Mouse (Mus musculus): ENCODE measurements at regions not wholly inside any gene's neighbourhood (a gene's known extent, or its start where the extent isn't known, plus 50 kb on each side); places are given as distances from the start of the nearest gene placed in this dataset.
A peak's percentile ranks its signal among the peaks of the same experiment; 100 is the strongest.

DNA sequence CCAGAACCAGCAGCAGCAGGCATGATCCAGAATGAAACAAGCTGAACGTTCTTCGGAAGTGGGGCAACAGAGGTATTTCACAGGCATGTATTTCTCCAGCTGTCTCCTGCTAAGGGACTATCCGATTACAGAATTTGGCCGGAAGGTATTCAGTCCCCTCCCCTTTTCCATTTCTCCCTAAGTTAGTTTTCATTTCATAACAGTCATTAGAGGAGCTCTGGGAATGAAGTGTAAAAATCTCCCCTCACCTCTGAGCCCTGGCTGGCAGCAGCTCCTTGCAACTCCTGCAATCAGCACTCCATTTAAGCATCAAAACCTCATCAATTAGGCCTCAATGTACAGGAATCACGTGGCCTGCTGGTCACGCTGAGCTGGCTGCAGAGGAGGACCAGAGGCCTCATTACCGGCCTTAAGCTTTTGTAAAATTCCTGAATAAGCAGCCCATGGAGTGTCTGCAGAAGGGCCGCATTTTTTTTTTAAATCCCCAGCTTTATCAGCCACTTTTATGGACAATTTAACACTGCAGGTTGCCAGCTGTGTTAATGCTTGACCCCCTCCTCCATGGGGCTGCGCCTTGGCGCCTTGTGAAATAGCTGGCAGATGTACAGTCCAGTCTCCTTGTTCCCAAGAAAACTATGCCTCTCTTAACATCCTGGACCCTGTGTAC is 456.1 kb upstream of the Kirrel3 start:
- peak; percentile 63 for ATAC-seq

DNA sequence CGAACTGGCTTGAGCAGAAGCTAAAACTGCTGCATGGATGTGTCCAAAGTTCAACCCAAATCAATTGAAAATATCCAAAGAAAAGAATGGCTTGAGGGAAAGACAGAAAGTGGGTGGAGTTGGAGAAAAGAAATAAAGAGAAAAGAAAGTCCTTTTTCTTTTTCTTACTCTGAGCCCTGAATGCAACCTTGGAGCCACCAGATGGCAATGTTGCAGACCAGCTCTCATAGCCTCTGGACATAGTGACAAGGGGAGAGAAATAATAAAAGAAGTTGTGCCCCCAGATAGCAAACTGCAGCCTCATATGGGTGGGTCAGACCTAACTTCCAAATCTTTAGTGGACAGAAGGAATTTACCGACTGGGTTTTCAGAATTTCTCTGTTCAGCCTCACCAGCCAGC is 431.3 kb upstream of the Kirrel3 start:
- 70% methylated on average over 2 of the region's 2 CpGs for WGBS
- no peaks in the 10 kb centered on the region for H3K4me1 ChIP-seq (ENCODE audit: control insufficient read depth, insufficient read depth, low read depth, low read length)
- no peaks in the 10 kb centered on the region for H3K9me3 ChIP-seq (ENCODE audit: control insufficient read depth, low read length)
- no peak overlapping the region for H3K9ac ChIP-seq (ENCODE audit: low read depth, low read length)
- no peak for ATAC-seq
- H3K36me3 ChIP-seq (ENCODE audit: control insufficient read depth, insufficient read depth, low read length), result no peaks in the 10 kb centered on the region
- no peak overlapping the region for H3K4me3 ChIP-seq (ENCODE audit: low read length)
- no peak overlapping the region for H3K27ac ChIP-seq (ENCODE audit: low read depth, low read length)
- no peaks in the 10 kb centered on the region for H3K27me3 ChIP-seq (replicated peaks; ENCODE audit: control insufficient read depth, insufficient read depth, low read length)
- H3K4me2 ChIP-seq (ENCODE audit: low read length), result no peak overlapping the region

More for the DNA sequence above, 456.1 kb upstream of the Kirrel3 start:
- Histone ChIP-seq H3K36me3 (ENCODE audit: control insufficient read depth, insufficient read depth, low read length) (no peaks in the 10 kb centered on the region), H3K27ac (ENCODE audit: low read depth, low read length) (no peak overlapping the region), H3K4me2 (ENCODE audit: low read length) (no peak overlapping the region), H3K9ac (ENCODE audit: low read depth, low read length) (no peak overlapping the region), H3K9me3 (ENCODE audit: control insufficient read depth, low read length) (no peaks in the 10 kb centered on the region), H3K4me3 (ENCODE audit: low read length) (no peak overlapping the region), H3K4me1 (ENCODE audit: control insufficient read depth, insufficient read depth, low read depth, low read length) (peaks cover 7% of the 10 kb centered on the region), H3K27me3 (replicated peaks; ENCODE audit: control insufficient read depth, insufficient read depth, low read length) (no peaks in the 10 kb centered on the region)
- WGBS, result 41% methylated on average over 10 of the region's 10 CpGs
